Mouse (Mus musculus) thymus, adult 2 months (tissue): ENCODE measurements around the gene Mfn1.

Source experiments
- CTCF ChIP-seq: fragments of 200-500 bp; IDR thresholded peaks from 2 replicates; pipeline ENCODE4 v1.5.1; 2012; ENCODE audit warnings: mild to moderate bottlenecking, control low read depth, low read length, moderate library complexity, borderline replicate concordance; ENCODE audit not compliant: control insufficient read depth, poor library complexity, insufficient read depth; ENCODE audit errors: extremely low read depth
- POLR2A ChIP-seq: fragments of 200-500 bp; IDR thresholded peaks from 2 replicates; pipeline ENCODE4 v1.6.1; 2012; ENCODE audit warnings: mild to moderate bottlenecking, low read length, control low read depth, moderate library complexity; ENCODE audit not compliant: control insufficient read depth, poor library complexity, insufficient read depth; ENCODE audit errors: extremely low read depth

DNA sequence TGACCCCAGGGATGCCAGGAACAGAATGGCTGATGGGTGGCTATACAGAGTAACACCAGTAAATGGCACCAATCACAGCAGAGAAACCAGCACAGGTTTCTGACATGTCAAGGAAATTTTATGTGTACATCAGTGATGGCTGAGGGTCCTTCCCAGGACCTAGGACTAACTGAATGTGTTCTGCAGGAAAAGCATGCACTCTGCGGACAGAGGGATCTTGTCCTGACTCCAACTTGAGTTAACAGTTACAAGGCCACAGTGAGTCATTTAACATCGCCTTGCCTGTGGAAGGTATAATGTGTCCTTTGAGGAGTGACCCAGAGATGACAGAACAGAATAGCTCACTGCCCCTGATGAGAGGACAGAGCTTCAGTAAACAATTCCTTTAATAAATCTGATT, 85.5 kb downstream of the Mfn1 start:
- no peak for TF ChIP-seq CTCF
- no peak for TF ChIP-seq POLR2A
